Mouse (Mus musculus) T-cell, adult 2 months (primary cell): ENCODE data around the gene Khdc4.

Source experiments
- DNase-seq: peaks from one replicate; pipeline ENCODE4 v3.0.0; 2022; ENCODE audit warnings: low spot score

Gene Khdc4

DNA sequence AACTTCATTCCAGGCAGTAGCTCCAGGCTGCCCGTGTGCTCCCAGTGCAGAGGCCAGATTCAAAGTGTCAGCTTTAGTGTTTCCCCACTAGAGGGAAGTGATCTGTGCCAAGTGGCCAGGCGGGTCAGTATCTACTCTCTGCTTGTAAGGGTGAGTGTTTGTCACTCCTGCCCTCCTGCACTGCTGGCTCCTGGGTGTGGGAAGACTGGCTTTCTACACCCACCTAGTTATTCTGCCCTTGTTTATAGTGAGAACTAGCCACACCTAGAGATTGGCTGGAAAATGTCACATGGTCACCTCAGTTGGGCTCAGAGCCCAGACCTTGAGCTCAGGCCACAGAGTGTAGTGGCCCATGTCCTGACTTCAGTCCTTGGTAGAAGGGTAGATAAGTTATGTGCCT is 33.5 kb downstream of the Khdc4 start:
- no peak for DNase-seq

DNA sequence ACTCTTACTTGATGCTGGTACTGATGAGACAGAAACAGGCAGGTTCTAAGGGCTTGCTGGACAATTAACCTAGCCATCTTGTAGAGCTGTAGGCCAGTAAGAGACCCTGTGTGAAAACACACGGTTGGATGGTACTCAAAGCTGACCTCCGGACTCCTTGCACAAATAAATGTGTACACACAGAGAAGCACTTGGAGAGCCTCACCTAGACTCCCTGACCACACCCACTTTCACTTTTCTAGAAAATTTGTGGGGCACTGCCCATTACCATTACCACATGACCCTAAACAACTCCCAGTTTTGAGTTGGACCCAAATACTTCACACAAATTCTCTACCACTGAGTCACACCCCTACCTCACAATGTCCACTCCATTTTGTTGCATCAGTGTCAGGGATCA is 51.0 kb downstream of the Khdc4 start:
- no peak for DNase-seq

DNA sequence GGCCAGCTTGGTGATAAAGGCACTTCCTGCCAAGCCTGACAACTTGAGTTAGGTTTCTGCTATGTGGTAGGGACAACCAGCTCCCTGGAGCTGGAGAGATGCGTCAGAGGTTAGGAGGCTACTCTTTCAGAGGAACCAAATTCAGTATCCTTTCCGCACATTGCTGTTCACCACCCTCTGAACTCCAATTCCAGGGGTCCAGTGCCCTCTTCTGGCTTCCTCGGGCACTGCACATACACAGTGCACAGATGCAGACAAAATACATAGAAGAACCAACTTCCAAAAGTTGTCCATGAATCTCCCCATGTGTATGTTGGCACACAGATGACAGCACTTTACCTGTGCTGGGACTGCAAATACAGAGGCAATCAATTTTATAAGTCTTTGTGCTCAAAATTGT is 53.0 kb downstream of the Khdc4 start:
- DNase-seq = peak; percentile 60

DNA sequence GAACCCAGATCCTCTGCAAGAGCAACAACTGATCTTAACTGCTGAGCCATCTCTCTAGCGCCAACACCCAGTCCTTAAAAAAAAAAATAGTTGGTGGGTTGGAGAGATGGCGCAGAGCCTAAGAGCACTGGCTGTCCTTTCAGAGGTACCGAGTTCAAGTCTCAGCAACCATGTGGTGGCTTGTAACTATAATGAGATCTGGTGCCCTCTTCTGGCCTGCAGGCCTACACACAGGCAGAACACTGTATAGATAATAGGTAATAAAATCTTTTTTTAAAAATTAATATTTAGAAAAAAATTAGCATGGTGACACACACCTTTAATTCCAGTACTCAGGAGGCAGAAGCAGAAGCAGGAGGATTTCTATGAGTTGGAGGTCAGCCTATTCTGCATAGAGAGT is 54.5 kb downstream of the Khdc4 start:
- DNase-seq = no peak

DNA sequence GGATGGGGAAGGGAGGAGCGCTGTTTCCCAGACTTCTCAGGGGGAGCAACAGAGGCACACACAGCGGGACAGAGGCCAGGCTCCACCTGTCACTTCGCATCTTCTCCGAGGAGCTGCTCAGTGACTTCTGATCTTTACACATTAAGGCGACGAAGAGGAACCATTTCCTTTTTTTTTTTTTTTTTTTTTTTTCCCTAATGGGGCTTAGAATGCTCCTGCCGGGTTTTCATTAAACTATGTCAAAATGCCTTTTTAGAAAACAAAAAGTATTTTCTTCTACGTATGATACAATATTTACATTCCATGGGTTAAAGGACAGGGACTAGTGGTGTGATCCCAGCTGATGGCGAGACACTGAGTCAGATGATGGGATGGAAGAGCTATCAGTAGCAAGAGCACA is 59.9 kb downstream of the Khdc4 start:
- no peak for DNase-seq

DNA sequence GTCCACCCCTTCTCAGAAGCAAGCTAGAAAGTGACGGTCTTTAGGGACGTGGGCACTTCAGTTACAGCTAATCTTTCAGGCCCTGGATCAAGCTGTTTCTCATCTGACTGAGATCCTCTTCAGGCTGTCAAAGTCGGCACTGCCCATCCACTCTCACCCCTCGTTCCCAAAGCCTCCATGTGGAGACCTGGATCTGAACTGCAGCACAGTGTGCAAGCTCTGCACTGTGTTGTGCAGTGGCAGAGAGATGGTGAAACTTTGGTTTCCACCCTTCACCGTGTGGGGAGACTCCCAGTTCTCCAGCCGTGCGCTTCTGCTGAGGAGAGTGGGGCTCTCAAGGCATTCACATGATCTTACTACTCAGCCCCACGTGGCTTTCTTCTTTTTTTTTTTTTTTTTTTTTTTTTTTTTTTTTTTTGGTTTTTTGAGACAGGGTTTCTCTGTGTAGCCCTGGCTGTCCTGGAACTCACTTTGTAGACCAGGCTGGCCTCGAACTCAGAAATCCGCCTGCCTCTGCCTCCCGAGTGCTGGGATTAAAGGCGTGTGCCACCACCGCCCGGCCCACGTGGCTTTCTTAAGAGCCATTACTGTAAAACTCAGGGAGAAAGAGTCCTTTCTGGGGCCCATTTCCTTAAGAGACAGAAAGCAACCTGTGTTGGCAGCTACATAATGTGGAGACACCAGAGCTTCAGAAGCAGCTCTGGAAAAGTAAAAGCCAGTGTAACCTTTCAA is 60.7 kb downstream of the Khdc4 start:
- DNase-seq = no peak

DNA sequence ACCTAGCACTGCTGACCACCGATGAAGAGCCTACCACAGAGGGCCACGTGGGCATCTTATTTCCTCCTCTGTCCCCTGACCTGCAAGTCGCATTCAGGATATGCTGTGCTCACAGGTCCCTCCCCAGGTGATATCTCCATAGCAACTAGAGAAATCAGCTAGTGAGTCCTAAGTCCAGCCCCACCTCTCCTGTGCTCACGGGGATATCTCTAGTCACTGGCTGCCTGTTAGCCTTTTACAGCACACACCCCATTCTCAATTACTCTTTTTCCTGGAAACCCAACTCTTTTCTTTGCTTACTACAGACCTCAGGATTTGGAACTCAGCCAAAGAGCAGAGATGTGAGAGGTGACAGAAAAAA is 61.2 kb downstream of the Khdc4 start:
- DNase-seq = no peak

DNA sequence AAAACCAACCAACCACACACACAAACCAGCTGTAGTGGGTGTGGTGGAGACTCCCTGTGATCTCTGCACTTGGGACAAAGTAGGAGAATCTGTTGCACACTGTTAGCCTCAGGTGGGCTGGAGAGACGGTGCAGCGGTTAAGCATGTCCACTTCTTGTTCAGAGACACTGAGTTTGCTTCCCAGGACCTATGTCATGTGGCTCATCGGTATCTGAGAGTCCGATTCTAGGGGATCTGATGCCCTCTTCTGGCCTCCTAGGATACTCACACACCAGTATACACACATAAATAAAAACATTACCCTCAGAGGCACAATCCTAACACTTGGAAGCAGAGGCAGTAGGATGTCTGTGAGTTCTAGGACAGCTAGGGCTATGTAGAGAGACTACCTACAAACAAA is 68.7 kb downstream of the Khdc4 start:
- DNase-seq = no peak

DNA sequence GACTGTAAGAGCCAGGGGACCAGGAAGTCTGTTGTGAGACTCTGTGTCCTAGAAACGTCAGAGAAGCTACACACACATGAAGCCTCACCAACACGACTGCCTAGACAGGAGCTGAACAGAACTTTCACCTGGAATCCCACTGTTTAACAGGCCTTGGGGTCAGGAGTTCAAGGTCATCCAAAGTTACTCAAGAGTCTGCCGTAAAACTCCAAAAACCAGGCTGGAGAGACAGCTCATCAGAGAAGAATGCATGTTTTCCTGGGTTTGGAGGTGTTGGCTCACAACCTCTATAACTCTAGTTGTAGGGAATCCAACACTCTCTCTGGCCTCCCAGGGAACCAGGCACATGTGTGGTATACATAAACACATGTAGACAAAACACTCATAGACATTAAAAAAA is 69.9 kb downstream of the Khdc4 start:
- DNase-seq = no peak

DNA sequence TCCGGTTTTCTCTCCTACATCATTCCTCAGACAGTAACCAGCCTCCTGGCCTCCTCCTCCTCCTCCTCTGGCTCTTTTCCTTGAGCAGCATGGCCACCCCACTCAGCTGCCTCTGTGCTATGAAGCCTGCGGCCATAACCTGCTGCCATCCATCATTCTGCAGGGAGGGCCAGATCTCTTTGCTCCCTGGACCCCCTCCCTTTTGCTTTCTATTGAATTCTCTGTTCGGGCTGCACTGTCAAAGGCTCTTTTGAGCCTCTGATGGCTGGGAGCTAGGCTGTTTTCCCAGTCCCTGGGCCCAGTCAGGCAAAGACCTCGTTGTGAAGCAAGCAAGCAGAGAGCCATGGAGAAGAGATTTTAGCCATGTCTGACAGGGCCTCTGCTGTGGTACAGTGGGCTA is 70.7 kb downstream of the Khdc4 start:
- no peak for DNase-seq

DNA sequence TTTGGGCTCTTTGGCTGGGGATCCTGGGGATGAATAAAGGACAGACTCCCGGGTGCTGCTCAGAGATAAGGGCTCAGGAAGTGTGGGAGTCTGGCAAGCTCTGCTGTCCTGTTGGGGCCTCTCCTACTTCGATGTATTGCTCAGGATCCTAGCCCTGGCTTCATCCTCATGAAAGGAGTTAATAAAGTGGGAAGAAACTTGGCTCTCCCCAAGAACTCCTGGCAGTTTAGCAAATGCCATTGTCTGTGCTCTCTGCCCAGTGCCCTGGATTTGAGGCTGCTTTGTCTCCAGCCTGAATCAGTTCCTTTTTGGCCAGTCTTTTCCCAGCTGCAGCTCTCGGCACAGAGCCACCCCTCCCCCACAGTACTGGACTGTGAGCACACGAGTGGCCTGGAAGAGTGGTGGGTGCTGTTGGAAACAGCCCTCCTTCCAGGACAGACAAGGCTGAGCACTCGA is 72.5 kb downstream of the Khdc4 start:
- DNase-seq = no peak

DNA sequence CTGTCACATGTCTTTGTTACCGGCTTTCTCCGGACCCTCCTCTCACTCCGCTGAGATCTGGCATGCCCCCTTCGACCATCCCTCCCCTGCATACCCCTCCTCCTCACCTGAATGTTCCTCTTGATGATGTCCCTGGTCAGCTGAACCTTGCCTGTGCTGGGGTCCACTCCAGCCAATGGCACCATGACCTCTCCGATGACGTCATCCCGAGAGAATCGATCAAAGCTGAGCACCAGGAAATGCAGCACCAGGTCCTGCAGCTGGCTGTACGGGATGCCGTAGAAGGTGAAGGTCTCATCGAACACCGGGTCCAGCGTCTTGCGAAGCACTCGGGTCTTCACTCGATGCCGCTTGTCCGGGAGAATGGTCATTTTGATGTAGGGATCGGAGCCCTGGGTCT is 76.0 kb downstream of the Khdc4 start:
- no peak for DNase-seq

DNA sequence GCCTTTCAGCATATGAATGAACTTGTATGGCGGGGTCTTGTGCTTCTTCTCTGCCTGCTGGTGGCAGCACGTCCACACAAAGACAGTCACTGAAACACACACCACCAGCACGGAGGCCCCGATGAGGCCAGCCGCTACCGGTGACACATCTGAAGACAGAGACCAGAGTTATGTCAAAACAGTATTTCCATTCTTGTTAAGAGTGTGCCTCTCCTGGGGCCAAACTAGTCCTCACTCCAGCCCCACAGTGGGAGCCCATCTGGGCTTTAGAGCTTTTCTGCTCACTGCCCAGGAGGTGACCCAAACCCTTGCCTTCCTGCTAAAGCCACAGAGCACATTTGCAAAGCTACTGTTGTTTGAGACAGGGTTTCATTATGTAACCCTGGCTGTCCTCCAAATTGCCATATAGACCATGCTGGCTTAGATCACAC is 76.8 kb downstream of the Khdc4 start:
- peak; percentile 19 for DNase-seq
